Mouse (Mus musculus) MEL (cell line): ENCODE results near the gene Slc29a1.

Source experiments
- CTCF ChIP-seq, 3 experiments: IDR thresholded peaks in 2 of 3; conservative IDR thresholded peaks in 1 of 3; 2 replicates each; pipeline ENCODE4 v1.5.1; 2011 to 2012; ENCODE audit warnings: low read length in 3 of 3, low read depth in 2 of 3, mild to moderate bottlenecking in 2 of 3, improper control_type of control experiment in 1 of 3, inconsistent platforms in 1 of 3, mixed read lengths in 1 of 3, moderate library complexity in 1 of 3; ENCODE audit not compliant: control insufficient read depth in 1 of 3, insufficient read depth in 1 of 3, poor library complexity in 1 of 3, severe bottlenecking in 1 of 3
- HCFC1 ChIP-seq: IDR thresholded peaks from 2 replicates; pipeline ENCODE4 v1.6.1; 2012; ENCODE audit warnings: low read depth, mild to moderate bottlenecking, inconsistent platforms, low read length, improper control_type of control experiment, moderate library complexity
- MAZ ChIP-seq: IDR thresholded peaks from 2 replicates; pipeline ENCODE4 v1.6.1; 2012; ENCODE audit warnings: low read depth, mild to moderate bottlenecking, inconsistent platforms, low read length, improper control_type of control experiment
- POLR2A ChIP-seq, 2 experiments: IDR thresholded peaks; 2 replicates each; pipeline ENCODE4 v1.6.1; 2011 to 2012; ENCODE audit warnings: low read length in 2 of 2, mild to moderate bottlenecking in 2 of 2, control low read depth in 1 of 2, improper control_type of control experiment in 1 of 2, low read depth in 1 of 2, moderate library complexity in 1 of 2; ENCODE audit not compliant: control insufficient read depth in 1 of 2, insufficient read depth in 1 of 2, poor library complexity in 1 of 2
- ZMIZ1 ChIP-seq: IDR thresholded peaks from 2 replicates; pipeline ENCODE4 v1.6.1; 2012; ENCODE audit warnings: low read depth, mild to moderate bottlenecking, inconsistent platforms, low read length, improper control_type of control experiment, moderate library complexity

DNA sequence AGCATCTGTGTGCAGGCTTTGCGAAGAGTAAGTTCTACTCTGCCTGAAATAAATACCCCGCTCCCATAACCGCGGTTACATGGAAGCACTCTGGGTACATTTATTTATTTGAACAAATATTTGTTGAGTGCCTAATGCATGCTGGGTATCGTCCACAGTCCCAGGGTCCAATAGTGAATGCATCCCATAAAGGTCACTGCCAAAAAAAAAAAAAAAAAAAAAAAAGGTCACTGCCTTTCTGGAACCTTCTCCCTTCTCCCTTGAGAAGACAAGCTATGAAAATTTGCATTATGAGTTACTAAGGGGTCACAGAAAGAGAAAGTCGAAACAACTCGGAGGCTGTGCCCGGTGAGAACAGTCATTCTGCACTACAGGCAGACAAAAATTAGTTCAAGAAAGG, 42.6 kb upstream of the Slc29a1 start:
- TF ChIP-seq CTCF (IDR thresholded peaks at IDR 0.05 in 2 of 3, conservative IDR thresholded peaks at IDR 0.05 in 1 of 3; ENCODE audit: control insufficient read depth in 1 of 3, insufficient read depth in 1 of 3, low read depth in 2 of 3, low read length in 3 of 3, poor library complexity in 1 of 3, severe bottlenecking in 1 of 3), result no peak
- no peak for TF ChIP-seq HCFC1
- TF ChIP-seq MAZ, result no peak
- no peak for TF ChIP-seq ZMIZ1
- no peak for TF ChIP-seq POLR2A (IDR thresholded peaks at IDR 0.05; ENCODE audit: control insufficient read depth in 1 of 2, insufficient read depth in 1 of 2, low read depth in 1 of 2, low read length in 2 of 2, poor library complexity in 1 of 2)
